Mouse (Mus musculus): Measurements from ENCODE around the gene Cttnbp2. TPM values are rescaled to one million over a fixed set of nuclear protein-coding genes. Genes with fewer than 3 reads are reported as not detected.

Cttnbp2 gene
- polyA plus RNA-seq, 1 experiment from 2014 or later: 0.88 TPM

GRCm38 (mm10) chr6:18360955-18361354 is 153.7 kb downstream of the Cttnbp2 start:
- Histone ChIP-seq H3K27me3 (ENCODE audit: insufficient read depth, low read length) (no peaks in the 10 kb centered on the region), H3K9ac (replicated peaks) (no peak overlapping the region), H3K9me3 (ENCODE audit: low read length) (no peaks in the 10 kb centered on the region), H3K4me2 (ENCODE audit: low read depth, low read length) (no peak overlapping the region), H3K36me3 (replicated peaks; ENCODE audit: insufficient read depth, low read length) (no peaks in the 10 kb centered on the region), H3K4me1 (ENCODE audit: insufficient read depth) (no peaks in the 10 kb centered on the region), H3K27ac (ENCODE audit: low read depth) (no peak overlapping the region), H3K4me3 (ENCODE audit: low read depth, low read length) (no peak overlapping the region)
- TF ChIP-seq CTCF (IDR thresholded peaks at IDR 0.05; ENCODE audit: low read depth) (peak; percentile 22; the same call in 1 of the 2 replicates), EP300 (IDR thresholded peaks at IDR 0.05; ENCODE audit: low read depth) (no peak)
- DNase-seq (no peak), ATAC-seq (no peak)

DNA sequence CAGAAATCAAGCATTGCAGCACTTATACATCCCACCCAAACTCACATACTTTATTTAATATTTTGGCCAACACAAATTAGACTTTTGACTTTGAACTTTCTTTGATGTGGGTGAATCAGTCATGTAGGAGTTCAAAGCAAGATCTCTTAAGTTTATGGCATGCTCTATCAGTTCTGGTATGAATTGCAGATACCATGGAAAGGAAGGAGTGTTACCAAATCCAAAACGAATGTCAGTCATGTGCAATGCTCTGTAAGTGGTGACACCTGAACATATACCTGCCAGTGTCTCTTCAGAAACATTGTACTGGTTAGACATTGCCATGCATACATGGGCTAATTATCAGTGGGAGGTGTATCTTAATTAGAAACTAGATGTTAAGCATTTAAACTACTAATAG is 154.5 kb downstream of the Cttnbp2 start:
- Histone ChIP-seq H3K4me1 (ENCODE audit: insufficient read depth) (no peaks in the 10 kb centered on the region), H3K4me3 (ENCODE audit: low read depth, low read length) (no peak overlapping the region), H3K27me3 (ENCODE audit: insufficient read depth, low read length) (no peaks in the 10 kb centered on the region), H3K9me3 (ENCODE audit: low read length) (no peaks in the 10 kb centered on the region), H3K27ac (ENCODE audit: low read depth) (no peak overlapping the region), H3K4me2 (ENCODE audit: low read depth, low read length) (no peak overlapping the region), H3K36me3 (replicated peaks; ENCODE audit: insufficient read depth, low read length) (no peaks in the 10 kb centered on the region), H3K9ac (replicated peaks) (no peak overlapping the region)
- WGBS (ENCODE audit: insufficient replicate concordance): 58% methylated on average over 1 of the region's 1 CpGs
- TF ChIP-seq EP300 (IDR thresholded peaks at IDR 0.05; ENCODE audit: low read depth): no peak
- TF ChIP-seq CTCF (IDR thresholded peaks at IDR 0.05; ENCODE audit: low read depth): no peak
- ATAC-seq: no peak
- no peak for DNase-seq

DNA sequence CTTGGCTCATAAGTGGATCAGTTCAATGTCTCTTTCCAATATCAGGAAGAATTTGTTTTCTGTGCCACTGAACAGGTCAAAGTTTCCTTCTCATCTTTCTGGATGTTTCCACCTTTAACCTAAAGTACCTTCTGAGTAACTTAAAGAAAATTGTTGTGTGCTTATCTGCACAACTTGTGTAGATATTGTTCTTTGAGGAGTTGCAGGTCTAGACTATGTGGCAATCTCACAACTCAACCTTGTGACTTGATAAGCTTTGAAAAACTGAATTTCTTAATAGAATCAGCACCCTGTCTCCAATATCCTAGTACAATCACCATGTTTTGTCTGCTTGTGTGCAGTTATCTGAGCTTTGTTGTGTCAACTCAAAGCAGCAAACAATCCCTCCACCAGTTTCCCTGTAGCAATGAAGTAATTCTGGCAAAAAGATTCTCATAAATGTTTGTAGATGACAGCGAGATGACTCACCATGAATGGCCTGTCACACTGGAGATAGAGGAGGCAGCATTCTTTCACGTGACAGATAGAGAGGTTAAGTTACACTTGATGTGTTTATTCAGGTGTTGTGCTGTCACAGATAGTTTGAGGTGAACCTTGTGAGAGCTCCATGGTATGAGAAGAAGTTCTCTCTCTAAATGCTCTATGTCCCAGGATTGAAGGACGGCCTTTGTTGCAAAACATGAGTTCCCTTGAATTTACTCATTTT is 165.3 kb downstream of the Cttnbp2 start:
- H3K9ac ChIP-seq (replicated peaks): no peak overlapping the region
- H3K27ac ChIP-seq (ENCODE audit: low read depth): no peak overlapping the region
- no peaks in the 10 kb centered on the region for H3K36me3 ChIP-seq (replicated peaks; ENCODE audit: insufficient read depth, low read length)
- no peak for TF ChIP-seq EP300 (IDR thresholded peaks at IDR 0.05; ENCODE audit: low read depth)
- TF ChIP-seq CTCF (IDR thresholded peaks at IDR 0.05; ENCODE audit: low read depth): no peak
- no peak overlapping the region for H3K4me3 ChIP-seq (ENCODE audit: low read depth, low read length)
- no peaks in the 10 kb centered on the region for H3K9me3 ChIP-seq (ENCODE audit: low read length)
- no peak overlapping the region for H3K4me2 ChIP-seq (ENCODE audit: low read depth, low read length)
- ATAC-seq (no peak), DNase-seq (no peak)
- WGBS (ENCODE audit: insufficient replicate concordance): 57% methylated on average over 3 of the region's 3 CpGs
- H3K27me3 ChIP-seq (ENCODE audit: insufficient read depth, low read length): no peaks in the 10 kb centered on the region
- H3K4me1 ChIP-seq (ENCODE audit: insufficient read depth): no peaks in the 10 kb centered on the region

- ATAC-seq (no peak), DNase-seq (no peak)
- no peak overlapping the region for H3K9ac ChIP-seq (replicated peaks)
- H3K4me1 ChIP-seq (ENCODE audit: insufficient read depth): no peaks in the 10 kb centered on the region
- no peak overlapping the region for H3K4me2 ChIP-seq (ENCODE audit: low read depth, low read length)
- no peaks in the 10 kb centered on the region for H3K36me3 ChIP-seq (replicated peaks; ENCODE audit: insufficient read depth, low read length)
- no peaks in the 10 kb centered on the region for H3K27me3 ChIP-seq (ENCODE audit: insufficient read depth, low read length)
- no peaks in the 10 kb centered on the region for H3K9me3 ChIP-seq (ENCODE audit: low read length)
- 74% methylated on average over 2 of the region's 2 CpGs for WGBS (ENCODE audit: insufficient replicate concordance)
- TF ChIP-seq CTCF (IDR thresholded peaks at IDR 0.05; ENCODE audit: low read depth) (no peak), EP300 (IDR thresholded peaks at IDR 0.05; ENCODE audit: low read depth) (no peak)
- no peak overlapping the region for H3K27ac ChIP-seq (ENCODE audit: low read depth)
- no peak overlapping the region for H3K4me3 ChIP-seq (ENCODE audit: low read depth, low read length)
These were observed 170.4 kb downstream of the Cttnbp2 start for GRCm38 (mm10) chr6:18344272-18344671.

DNA sequence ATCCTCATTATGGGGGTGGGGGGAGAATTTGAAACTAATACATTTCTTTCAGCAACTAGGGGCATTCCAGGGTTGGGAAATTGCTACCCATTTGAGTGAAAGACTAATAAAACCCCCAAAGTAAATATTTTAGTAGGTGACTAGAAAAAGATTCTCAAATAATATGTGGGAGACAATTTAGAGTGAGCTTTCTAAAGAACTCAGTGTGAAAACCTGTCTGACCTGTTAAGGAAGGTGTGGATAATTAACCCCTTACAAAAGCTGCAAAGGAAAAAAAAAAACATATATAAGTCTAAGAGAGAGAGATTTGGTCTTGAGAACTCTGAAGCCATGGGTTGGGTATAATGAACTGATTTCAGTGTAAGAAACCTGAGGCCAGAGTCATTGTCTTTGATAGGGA is 176.3 kb downstream of the Cttnbp2 start:
- Histone ChIP-seq H3K9ac (replicated peaks) (no peak overlapping the region), H3K4me2 (ENCODE audit: low read depth, low read length) (no peak overlapping the region), H3K9me3 (ENCODE audit: low read length) (no peaks in the 10 kb centered on the region), H3K4me1 (ENCODE audit: insufficient read depth) (no peaks in the 10 kb centered on the region), H3K36me3 (replicated peaks; ENCODE audit: insufficient read depth, low read length) (no peaks in the 10 kb centered on the region), H3K4me3 (ENCODE audit: low read depth, low read length) (no peak overlapping the region), H3K27me3 (ENCODE audit: insufficient read depth, low read length) (no peaks in the 10 kb centered on the region), H3K27ac (ENCODE audit: low read depth) (no peak overlapping the region)
- no peak for ATAC-seq
- TF ChIP-seq EP300 (IDR thresholded peaks at IDR 0.05; ENCODE audit: low read depth) (no peak), CTCF (IDR thresholded peaks at IDR 0.05; ENCODE audit: low read depth) (no peak)
- no peak for DNase-seq

DNA sequence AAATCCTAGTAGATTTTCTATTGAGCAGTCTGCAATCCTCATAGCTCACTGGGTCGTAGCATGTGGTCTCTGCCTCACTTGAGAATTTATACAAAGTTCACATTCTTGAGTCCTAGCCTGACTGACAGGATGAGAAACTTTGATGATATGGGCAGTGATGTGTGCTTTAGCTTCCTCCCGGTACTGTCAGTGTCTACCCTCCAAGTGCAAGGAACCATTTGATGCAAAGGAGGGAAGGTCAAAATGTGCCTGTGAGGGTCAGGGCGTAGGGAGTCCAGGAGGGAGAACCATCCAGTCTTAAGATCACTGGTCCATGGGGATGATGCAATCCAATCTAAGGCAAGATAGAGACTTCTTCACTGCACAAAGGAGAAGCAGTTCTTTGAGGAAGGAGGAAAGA is 179.2 kb downstream of the Cttnbp2 start:
- no peaks in the 10 kb centered on the region for H3K27me3 ChIP-seq (ENCODE audit: insufficient read depth, low read length)
- no peak overlapping the region for H3K4me3 ChIP-seq (ENCODE audit: low read depth, low read length)
- no peak overlapping the region for H3K9ac ChIP-seq (replicated peaks)
- no peak overlapping the region for H3K4me2 ChIP-seq (ENCODE audit: low read depth, low read length)
- 60% methylated on average over 3 of the region's 3 CpGs for whole genome bisulfite sequencing (ENCODE audit: insufficient replicate concordance)
- no peaks in the 10 kb centered on the region for H3K36me3 ChIP-seq (replicated peaks; ENCODE audit: insufficient read depth, low read length)
- H3K27ac ChIP-seq (ENCODE audit: low read depth): no peak overlapping the region
- no peaks in the 10 kb centered on the region for H3K4me1 ChIP-seq (ENCODE audit: insufficient read depth)
- H3K9me3 ChIP-seq (ENCODE audit: low read length): no peaks in the 10 kb centered on the region
- TF ChIP-seq EP300 (IDR thresholded peaks at IDR 0.05; ENCODE audit: low read depth) (no peak), CTCF (IDR thresholded peaks at IDR 0.05; ENCODE audit: low read depth) (no peak)
- no peak for ATAC-seq
- DNase-seq: no peak

- TF ChIP-seq CTCF (IDR thresholded peaks at IDR 0.05; ENCODE audit: low read depth): no peak
- no peak for TF ChIP-seq EP300 (IDR thresholded peaks at IDR 0.05; ENCODE audit: low read depth)
- no peaks in the 10 kb centered on the region for H3K4me1 ChIP-seq (ENCODE audit: insufficient read depth)
- no peak overlapping the region for H3K4me2 ChIP-seq (ENCODE audit: low read depth, low read length)
- H3K36me3 ChIP-seq (replicated peaks; ENCODE audit: insufficient read depth, low read length): no peaks in the 10 kb centered on the region
- H3K9me3 ChIP-seq (ENCODE audit: low read length): no peaks in the 10 kb centered on the region
- no peaks in the 10 kb centered on the region for H3K27me3 ChIP-seq (ENCODE audit: insufficient read depth, low read length)
- 64% methylated on average over 1 of the region's 1 CpGs for whole genome bisulfite sequencing (ENCODE audit: insufficient replicate concordance)
- H3K4me3 ChIP-seq (ENCODE audit: low read depth, low read length): no peak overlapping the region
- H3K9ac ChIP-seq (replicated peaks): no peak overlapping the region
- ATAC-seq (no peak), DNase-seq (no peak)
- no peak overlapping the region for H3K27ac ChIP-seq (ENCODE audit: low read depth)
These were observed 191.7 kb downstream of the Cttnbp2 start for GRCm38 (mm10) chr6:18322950-18323349.

Small RNA genes within 50 kb of the gene (microRNA-seq; reads per million reads assigned to microRNA genes)
- not detected for gene Gm26233

Data from liver, postnatal 0 days (tissue).